Mouse (Mus musculus): ENCODE results near the gene Gm7534.
A peak's percentile ranks its signal among the peaks of the same experiment; 100 is the strongest.
"Not testable (repeated sequence)": the region's sequence is repeated elsewhere in the genome, so short reads cannot be mapped to it uniquely, and the experiment has no call there.

Gm7534 gene

DNA sequence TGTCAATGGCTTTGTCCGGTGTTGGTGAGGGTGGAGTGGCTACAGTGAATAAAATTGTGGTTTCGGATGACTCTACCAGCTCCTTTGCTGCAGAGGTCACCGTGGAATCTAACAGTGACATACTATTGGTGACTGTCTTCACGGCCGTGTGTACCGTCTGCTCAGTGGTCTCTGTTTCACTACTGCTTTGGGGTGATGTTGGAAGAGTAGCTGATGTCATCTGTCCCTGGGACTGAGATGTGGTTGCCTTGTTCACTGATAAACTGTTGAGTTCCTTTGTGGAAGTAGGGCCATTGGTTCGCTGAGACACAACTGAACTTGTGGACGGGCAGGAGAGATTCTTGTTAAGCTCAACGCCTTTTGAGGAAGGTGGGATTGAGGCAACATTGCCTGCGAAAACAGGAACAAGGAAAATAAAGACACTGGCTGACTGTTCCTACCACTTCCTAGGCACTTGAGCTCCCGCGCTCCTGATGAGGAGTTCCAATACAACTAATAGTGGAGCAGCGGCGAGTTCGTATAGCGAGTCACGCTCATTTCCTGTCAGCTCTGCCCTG lies 614 bp upstream of the Gm7534 start:
- DNase-seq (ENCODE audit: extremely low read depth, low read depth) = no peak

- DNase-seq (ENCODE audit: extremely low read depth, low read depth) = no peak
Measured at GRCm38 (mm10) chr4:134199371-134199770, 3.4 kb downstream of the Gm7534 start.

- no peak for DNase-seq (ENCODE audit: extremely low read depth, low read depth)
Measured at GRCm38 (mm10) chr4:134186268-134186667, 16.5 kb downstream of the Gm7534 start.

- DNase-seq (ENCODE audit: extremely low read depth, low read depth) = no peak
Measured at GRCm38 (mm10) chr4:134185569-134185968, 17.2 kb downstream of the Gm7534 start.

GRCm38 (mm10) chr4:134183711-134184110 lies 19.1 kb downstream of the Gm7534 start:
- no peak for DNase-seq (ENCODE audit: extremely low read depth, low read depth)

- DNase-seq (ENCODE audit: extremely low read depth, low read depth) = no peak
Measured at GRCm38 (mm10) chr4:134181825-134182224, 21.0 kb downstream of the Gm7534 start.

DNA sequence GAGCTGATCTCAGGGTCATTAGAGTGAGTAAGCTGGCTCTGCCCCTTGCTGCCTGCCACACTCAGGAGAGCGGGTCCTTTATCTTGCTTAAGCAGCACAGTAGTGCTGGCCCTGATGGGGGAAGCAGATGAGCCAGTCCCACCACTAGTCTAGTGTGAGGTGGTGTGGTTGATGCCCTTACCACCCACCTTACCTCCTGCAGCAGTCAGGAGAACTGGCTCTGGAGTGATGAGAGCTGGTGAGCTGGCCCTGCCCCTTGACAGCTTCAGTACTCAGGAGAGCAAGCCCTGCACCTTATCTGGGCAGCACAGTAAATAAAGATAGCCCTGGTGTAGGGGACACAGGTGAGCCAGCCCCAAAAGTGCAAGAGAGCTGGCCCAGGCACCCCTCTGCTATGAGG lies 21.7 kb downstream of the Gm7534 start:
- DNase-seq (ENCODE audit: extremely low read depth, low read depth) = no peak

- DNase-seq (ENCODE audit: extremely low read depth, low read depth) = no peak
Measured at GRCm38 (mm10) chr4:134172391-134172790, 30.4 kb downstream of the Gm7534 start.

GRCm38 (mm10) chr4:134166906-134167305 lies 35.9 kb downstream of the Gm7534 start:
- DNase-seq (ENCODE audit: extremely low read depth, low read depth) = no peak

DNA sequence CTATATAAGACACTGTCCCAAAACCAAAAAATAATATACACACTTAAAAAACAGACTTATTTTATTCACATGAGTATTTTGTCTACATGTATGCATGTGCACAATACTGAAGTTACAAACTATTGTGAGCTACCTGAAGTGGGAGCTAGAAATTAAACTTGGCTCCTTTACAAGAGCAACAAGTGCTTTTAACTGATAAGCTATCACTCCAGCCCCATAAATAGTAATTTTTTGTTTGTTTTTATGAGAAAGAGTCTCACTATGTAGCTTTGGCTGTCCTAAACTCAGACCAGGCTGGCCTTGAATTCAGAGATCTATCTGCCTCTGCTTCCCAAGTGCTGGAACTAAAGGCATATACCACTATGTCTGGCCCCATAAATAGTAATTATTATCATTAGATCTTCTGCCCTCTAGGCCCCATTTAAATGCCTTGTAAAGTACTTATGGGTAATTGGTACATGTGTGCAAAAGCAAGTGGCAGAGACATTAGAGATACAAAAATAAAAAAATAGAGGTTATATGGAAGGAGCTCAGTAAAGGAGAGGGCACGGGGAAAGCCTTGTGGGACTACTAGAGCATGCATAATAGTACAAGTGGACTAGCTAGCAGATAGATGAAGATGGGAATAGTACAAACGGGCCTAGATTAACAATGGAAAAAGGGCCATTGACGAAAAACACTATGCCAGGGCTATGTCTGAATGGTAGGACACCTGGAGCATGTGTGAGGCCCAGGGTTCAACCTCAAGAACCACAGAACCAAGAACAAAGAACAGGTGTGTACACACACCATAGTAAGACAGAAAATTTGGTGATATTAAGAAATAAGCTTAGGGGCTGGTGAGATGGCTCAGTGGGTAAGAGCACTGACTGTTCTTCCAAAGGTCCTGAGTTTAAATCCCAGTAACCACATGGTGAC lies 37.0 kb downstream of the Gm7534 start:
- peak; percentile 36 for DNase-seq (ENCODE audit: extremely low read depth, low read depth)

GRCm38 (mm10) chr4:134165024-134165423 lies 37.8 kb downstream of the Gm7534 start:
- no peak for DNase-seq (ENCODE audit: extremely low read depth, low read depth)

DNA sequence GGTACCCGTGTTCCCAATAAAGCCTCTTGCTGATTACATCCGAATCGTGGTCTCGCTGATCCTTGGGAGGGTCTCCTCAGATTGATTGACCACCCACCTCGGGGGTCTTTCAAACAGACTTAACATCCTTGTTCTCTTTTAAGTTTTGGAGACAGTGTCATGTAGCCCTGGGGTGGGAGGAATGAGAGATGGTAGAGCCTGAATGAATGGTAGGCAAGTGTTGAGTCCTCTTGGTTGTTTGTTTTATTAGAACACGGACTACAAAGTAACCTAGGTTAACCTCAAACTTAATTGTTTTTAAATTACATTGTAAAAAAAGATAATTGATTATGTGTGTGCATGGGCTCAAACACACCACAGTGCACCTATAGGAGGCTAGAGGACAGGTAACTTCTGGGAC lies 38.2 kb downstream of the Gm7534 start:
- DNase-seq (ENCODE audit: extremely low read depth, low read depth) = no peak

- not testable (repeated sequence) for DNase-seq (ENCODE audit: extremely low read depth, low read depth)
Measured at GRCm38 (mm10) chr4:134160071-134160470, 42.7 kb downstream of the Gm7534 start.

DNA sequence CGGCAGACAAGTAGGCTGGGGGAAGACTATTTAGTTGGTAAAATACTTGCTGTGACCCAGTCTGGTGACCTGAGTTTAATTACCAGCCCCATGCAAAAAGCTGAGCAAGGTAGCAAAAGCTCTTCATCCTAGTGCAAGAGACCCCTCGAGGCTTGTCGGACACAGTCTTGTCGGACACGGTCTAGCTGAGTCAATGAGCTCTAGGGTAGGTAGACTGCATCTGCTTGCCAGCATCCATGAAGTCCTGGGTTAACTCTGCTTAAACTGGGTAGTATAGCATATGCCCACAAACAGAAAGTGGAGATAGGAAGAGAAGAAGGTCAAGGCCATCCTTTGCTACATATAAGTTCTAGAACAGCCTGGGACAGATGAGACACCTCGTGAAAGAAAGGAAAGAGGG lies 44.0 kb downstream of the Gm7534 start:
- no peak for DNase-seq (ENCODE audit: extremely low read depth, low read depth)

GRCm38 (mm10) chr4:134157558-134157957 lies 45.2 kb downstream of the Gm7534 start:
- DNase-seq (ENCODE audit: extremely low read depth, low read depth) = no peak

DNA sequence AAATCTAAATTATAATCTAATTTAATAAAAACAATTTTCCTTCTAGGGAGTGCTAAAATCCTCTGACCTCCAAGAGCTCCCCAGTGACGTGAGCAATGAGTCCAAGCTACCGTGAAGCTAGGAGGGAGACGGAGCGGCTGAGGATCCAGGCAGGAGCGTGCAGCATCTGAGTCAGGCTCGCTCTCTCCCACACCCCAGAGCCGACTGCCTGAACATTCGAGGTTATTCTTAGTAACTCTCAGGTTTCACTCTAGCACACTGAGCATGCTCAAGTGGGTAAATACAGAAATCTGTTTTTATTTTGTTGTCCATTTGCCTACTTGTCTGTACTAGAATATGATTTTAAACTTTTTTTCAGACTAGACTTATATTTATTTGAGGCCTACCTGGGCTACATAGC lies 46.1 kb downstream of the Gm7534 start:
- no peak for DNase-seq (ENCODE audit: extremely low read depth, low read depth)

GRCm38 (mm10) chr4:134155961-134156465 lies 46.8 kb downstream of the Gm7534 start:
- DNase-seq (ENCODE audit: extremely low read depth, low read depth) = no peak

GRCm38 (mm10) chr4:134155531-134155930 lies 47.3 kb downstream of the Gm7534 start:
- no peak for DNase-seq (ENCODE audit: extremely low read depth, low read depth)

DNA sequence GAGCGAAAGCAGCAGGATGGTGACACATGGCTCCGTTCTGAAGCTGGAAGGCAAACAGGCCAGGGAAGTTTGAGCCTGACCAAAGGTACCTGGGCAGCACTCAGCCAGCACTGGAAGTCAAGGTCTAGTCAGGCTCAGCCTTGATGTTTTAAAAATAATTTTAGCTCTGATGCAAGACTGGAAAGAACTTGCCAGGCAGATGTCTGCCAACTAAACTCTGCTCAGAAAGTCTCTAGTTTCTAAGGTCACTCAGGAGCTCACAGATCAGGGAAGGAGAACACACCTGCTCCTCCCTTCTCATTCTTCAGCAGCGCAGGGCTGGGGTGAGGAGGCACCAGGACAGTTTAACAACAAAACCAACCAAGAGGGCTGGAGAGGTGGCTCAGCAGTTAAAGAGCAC lies 48.5 kb downstream of the Gm7534 start:
- DNase-seq (ENCODE audit: extremely low read depth, low read depth) = no peak

- DNase-seq (ENCODE audit: extremely low read depth, low read depth) = no peak
Measured at GRCm38 (mm10) chr4:134153656-134154055, 49.1 kb downstream of the Gm7534 start.

- no peak for DNase-seq (ENCODE audit: extremely low read depth, low read depth)
Measured at GRCm38 (mm10) chr4:134152112-134152511, 50.7 kb downstream of the Gm7534 start.

- DNase-seq (ENCODE audit: extremely low read depth, low read depth) = no peak
Measured at GRCm38 (mm10) chr4:134149389-134149788, 53.4 kb downstream of the Gm7534 start.

- DNase-seq (ENCODE audit: extremely low read depth, low read depth) = not testable (repeated sequence)
Measured at GRCm38 (mm10) chr4:134144297-134144696, 58.5 kb downstream of the Gm7534 start.
